Mouse (Mus musculus) layer of hippocampus, adult 9-11 months (tissue): ENCODE results near the gene Notch1.

Experiments
- DNase-seq: peaks from one replicate; pipeline ENCODE4 v3.0.0; 2022

Gene Notch1

DNA sequence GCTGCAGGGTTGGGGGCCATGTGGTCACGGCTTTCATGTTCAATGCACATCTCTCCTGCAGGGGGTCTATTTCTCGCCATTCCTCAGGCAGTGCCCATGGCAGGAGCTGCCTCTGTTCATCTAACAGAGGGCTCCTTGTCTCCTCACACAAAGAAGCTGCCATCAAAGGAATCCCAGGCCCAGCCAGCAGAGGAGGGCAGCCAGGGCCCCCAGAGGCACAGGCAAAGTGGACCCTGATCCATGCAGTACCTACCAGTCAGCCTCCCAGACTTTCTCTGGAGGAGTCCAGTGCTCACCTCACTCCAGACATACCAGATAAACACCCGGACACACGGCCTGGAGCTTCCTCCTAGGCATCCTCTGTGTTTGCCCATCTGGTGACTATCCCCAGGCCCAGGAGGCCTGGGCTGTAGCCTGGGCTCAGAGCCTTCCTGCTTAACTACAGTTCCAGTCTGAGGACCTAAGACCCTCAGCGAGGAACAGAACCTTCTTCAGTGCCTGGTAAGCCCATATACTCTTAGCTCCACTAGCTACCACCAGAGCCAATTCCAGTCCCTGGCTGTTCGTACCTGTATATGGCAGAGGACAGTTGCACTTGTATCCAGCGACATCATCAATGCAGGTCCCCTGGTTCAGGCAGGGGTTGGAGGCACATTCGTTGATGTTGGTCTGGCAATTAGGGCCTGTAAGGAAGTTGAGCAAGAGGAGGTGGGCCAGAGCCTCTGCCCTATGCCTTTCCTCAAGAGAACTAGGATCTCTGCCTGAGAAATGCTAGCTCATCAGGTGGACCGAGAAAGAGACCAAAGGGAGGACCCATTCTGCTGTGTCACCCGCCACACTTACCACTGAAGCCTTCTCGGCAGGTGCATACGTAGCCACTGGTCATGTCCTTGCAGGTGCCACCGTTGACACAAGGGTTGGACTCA is 40.7 kb downstream of the Notch1 start:
- DNase-seq: peak; percentile 35

DNA sequence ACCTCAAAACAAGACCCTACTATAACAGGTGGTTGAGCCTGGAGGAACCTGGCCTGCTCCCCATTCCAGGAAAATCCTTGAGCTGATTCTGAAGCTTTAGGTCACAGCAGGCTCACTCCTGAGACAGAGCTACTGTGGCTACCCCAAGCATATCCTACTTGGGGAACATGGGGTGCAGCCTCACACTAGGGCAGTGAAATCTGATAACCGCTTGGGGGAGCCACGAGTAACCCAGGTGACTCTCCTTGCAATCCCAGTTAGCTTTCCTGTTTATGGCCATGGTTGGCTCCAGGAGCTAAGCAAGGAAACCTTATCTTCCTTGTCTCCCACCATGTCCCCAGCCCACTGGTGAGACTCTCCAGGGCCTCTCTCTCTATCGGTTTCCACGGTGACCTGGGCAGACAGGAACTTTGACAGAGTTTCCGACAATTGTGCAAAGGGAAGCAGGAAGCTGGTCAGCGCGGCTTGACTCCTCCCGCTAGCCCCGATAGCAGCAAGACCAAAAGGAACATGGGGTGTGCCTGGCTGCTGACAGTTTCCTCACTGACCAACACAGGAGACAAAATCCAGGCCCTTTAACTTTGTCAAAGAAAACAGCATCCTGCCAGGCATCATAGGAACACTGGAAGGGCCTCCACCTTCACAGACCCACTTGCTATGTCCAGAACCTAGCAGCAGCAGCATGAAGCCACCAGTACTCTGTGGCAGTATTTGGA is 41.5 kb downstream of the Notch1 start:
- peak; percentile 46 for DNase-seq

DNA sequence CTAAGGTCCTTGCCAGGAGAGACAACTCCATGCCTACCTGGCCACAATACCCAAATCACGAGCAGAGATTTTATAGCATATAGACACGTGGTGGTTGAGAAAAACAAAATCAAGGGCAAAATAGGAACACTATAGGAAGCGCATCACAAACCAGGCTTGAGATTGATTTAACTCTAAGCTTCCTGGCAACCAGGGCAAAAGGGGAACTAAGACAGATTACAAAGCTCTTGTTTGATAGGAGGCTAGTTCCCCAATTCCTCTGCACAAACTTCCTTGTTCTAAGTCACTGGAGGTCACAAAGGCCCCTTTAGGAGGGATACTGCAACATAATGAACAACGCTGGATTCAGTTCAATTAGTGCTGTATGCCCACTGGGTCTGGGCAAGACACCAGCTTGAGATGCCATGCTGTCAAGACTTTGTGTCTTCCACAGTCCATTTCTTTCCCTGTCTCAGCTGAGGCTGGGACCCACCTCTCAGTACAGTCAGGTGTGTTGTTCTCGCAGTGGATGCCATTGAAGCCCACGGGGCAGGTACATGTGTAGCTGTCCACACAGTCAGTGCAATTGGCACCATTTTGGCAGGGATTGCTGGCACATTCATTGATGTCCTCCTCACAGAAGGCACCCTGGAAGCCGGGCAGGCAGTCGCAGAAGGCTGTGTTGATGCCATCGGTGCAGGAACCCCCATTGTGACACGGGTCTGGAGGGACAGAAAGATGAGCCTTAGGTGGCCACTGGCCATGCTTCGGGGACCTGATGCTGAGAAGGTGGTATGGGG is 44.0 kb downstream of the Notch1 start:
- no peak for DNase-seq

DNA sequence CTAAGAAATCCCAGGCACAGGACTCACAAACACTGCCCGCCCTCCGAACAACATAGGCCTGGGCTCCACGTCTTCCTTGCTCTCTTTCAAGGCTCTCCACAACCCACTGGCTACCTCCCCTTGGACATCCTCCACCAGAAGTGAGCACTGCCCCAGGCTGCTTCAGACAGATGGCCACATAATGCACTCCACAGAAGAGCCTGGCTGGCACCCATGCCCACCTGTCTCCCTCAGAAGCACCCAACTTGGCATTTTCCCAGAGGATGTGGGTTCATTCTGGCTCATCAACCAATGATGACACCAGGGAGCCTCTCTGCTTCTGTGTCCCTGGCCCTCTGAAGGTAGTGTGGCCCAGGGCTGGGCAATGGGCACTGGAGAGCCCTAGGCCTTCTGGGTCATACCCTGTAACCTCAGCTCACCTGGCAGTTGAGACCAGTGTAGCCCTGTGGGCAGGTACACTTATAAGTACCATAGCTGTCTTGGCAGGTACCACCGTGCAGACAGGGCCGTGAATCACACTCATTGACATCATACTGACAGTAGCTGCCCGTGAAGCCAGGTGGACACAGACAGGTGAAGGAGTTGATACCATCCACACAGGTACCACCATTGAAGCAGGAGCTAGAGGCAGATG is 44.7 kb downstream of the Notch1 start:
- DNase-seq: no peak

DNA sequence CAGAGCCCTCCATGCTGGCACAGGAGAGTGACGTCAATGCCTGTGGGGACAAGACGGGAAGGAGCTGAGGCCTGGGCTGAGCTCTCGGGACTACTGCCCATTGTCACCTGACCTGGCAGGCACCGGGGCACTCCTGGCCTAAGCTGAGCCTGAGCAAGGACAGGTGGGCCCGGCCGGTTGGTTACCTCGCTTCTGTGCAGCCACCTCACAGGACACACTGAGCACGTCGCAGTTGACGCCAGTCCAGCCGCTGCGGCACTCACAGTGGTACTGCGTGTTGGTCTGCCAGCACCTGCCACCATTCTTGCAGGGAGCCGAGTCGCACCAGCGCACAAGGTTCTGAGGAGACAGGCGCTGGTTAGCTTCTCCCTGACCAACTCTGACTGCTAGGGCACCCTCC is 45.5 kb downstream of the Notch1 start:
- DNase-seq: no peak

DNA sequence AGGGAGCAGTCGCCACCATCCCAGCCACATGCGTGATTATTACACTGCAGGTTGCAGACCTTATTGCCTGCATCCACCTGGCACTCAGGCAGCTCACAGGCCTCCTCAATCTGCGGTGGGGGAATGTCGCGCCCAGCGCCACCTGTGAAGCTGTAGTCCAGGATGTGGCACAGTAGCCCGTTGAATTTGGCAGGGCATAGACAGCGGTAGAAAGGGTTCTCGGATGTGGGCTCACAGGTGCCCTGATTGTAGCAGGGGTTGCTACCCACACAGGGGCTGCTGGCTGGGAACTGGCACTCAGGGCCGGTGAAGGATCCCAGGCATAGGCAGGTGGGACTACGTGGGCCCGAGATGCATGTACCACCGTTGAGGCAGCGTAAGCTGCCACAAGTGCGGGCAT is 48.1 kb downstream of the Notch1 start:
- no peak for DNase-seq

DNA sequence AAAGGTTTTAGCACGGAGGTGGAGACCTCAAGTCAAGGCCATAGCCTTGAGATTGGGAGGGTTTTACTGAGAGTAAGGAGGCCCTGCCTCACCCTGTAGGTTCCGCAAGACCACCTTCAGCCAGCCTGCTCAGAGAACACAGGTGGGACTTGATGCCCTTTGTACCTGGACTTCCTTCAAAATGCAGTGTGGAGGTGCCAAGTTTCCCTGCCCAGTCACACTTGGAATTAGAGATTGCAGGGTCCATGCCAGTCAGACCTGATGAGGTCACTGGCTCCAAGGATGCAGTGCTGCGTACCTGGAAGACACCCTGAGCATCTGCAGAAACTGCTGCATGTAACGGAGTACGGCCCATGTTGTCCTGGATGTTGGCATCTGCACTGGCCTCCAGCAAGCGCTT is 53.1 kb downstream of the Notch1 start:
- DNase-seq: no peak

DNA sequence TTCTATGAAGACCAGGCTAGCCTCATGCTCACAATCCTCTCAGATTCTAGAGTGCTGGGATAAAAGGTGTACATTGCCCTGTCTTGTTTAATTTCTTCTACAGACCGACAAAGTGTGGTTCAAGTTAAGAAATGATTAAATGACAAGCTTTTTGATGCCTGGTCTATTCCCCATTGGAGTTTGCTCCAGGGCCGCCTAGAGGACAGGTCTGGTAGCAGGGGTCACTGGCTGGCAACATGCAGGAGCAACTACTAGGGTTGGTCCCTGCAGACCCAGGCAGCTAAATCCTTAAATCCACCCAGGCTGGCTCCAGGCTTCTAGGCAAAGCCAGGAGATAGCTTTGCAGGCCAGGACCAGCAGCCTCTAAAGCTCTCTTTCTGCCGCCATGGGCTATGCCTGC is 53.5 kb downstream of the Notch1 start:
- DNase-seq: no peak

DNA sequence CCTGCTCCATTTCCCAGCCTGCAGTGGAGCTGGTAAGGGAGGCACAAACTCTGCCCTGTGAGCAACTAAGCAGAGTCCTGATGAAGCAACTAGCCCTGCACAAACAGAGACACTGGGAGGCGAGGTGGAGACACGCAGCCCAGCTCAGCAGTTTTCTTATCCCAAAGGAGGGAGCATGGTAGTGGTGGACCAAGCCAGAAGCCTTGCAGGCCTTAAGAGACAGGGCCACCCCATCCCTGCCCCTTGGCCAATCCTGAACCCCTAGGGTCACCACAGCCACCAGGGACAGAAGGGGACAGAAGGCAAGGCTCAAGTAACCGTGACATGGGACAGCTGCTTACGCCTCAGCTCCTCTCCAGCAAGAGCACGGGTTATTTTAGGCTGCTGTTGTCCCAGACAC is 54.8 kb downstream of the Notch1 start:
- no peak for DNase-seq

DNA sequence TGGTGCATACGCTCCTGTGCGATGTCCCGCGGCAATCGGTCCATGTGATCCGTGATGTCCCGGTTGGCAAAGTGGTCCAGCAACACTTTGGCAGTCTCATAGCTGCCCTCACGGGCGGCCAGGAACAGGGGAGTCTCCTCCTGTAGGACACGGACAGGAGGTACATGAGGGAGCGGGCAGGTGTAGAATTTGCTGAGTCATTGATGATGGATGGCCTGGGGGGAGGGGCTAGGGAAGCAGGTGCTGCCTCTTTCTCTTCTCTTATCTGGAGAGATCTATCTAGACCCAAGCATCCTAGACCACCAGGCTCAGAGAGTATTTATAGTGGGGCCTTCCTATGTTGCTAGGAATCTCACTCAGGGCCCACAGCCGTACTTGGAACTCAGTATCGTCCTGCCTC is 55.6 kb downstream of the Notch1 start:
- DNase-seq: no peak

DNA sequence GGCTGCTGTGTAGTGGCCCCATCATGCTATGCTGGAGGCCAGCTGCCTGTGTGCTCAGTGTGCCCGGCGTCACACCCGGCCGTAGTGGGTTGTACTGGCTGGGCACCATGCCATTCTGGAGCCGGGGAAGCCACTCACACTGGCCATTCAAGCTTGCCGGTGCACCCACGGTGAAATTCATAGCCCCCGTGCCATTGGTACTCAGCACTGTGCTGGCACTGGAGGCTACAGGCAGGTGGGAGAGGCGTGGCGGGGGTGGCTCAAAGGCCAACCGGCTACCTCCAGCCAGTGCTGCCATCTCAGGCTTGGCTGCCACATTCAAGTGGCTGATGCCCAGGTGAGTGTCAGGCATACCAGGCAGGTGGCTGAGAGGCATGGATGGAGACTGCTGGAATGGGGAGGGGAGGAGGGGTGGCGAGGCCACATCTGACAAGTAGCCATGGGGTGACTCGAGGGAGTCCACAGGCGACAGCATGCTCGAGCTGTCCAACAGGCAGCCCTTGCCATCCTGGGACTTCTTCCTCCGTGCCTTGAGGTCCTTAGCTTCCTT is 56.3 kb downstream of the Notch1 start:
- no peak for DNase-seq

DNA sequence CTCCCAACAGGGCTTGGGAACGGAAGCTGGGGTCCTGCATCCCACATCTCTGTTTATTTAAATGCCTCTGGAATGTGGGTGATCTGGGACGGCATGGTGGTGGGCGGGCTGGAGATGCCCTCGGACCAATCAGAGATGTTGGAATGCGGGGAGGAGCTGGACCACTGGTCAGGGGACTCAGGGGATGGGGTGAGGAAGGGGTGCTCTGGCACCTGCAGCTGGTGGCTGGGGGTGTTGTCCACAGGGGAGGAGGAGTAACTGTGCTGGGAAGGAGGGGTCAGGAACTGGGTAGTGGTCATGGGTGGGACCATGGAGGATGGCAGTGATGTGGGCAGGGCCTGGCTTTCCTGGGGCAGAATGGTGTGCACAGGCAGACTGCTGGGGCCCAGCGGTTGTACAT is 57.0 kb downstream of the Notch1 start:
- DNase-seq: no peak

DNA sequence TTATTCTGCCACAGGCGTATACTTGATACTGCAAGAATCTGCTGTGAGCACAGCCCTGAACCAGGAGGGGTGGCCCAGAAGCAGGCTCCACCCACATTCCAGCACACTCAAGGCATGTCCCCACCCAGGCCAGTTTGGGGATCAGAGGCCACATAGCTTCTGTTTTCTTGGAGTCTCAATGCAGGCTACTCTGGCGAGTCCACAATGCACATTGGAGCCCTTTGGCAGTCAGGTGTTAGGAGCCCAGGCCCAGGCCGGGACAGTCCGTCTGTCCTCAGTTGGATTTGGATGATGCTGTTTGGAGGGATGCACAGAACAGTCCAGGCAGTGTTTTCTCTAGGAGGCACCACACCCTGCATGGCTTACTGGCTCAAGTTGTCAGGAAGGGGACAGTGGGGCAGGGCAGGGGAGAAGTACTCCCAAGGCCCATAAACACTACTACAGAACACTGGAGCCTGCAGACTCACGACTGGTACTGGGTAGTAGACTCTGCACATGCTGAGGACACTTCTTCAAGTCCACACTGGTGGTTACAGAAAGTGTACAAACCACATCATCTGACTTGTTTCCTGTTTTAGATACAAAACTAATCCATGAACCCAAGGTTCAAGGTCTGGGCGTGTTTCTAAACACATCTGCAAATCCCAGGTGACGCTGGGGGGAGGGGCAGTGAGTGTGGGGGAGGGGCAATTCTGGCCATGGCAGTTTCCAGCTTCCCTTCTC is 57.9 kb downstream of the Notch1 start:
- DNase-seq: no peak

DNA sequence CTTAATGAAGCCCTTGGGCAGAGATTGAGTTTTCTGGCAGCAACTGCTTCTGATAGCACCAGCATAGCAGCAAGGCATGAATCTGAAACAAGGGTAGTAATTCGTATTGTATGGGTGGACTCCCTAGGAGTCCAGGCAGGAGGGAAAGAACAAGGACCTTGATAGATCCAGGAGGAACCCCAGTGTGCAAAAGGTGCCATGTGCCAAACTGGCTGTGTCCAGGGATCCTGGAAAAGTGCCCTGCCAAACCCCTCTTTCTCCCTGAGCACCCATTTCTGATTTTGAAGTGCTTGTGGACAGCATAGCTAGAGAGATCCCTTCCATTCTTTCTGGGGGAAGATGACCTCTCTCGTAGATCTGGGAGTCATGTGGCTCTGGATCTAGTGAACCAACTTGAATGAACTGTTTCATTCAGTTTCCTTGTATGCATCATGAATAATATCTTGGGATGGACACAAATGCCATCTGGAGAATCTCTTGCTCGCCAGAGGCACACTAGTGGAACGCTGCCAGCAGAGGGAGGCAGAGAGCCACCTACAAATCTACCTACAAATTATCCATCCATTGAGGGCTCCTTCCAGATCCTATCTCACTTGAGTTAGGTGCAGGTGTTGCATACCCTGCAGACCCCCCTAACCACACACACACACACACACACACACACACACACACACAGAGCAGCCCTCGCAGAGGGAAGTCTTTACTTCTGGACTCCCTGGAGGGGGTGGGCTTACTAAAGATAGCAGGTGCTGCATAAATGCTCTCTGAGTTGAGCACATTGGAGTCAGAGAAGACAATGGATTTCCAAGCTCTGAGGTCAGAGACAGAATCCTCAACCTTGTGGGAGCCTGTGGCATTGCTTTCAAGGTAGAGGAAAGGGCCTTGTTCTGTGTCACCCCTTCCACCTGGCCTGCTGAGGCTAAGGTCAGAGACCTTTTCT is 67.1 kb downstream of the Notch1 start:
- peak; percentile 75 for DNase-seq

DNA sequence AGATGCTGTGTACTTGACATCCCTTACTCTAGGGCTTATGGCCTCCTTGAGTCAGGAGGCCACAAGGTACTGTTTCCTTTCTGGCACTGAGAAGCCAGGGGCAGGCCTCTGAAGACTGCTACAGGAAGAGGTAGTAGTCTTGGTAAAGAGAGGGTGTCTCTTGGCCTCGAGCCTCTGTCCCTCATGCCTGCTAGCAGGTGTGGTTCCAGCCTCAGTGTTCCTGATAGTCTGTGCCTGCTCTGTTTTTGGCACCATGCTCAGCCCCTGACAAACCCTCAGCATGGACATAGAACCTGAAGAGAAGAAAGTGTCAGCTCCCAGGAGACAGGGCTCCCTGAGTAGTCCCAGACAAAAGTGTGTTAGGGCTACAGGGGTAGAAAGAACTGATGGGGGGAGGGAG is 69.0 kb downstream of the Notch1 start:
- DNase-seq: no peak

DNA sequence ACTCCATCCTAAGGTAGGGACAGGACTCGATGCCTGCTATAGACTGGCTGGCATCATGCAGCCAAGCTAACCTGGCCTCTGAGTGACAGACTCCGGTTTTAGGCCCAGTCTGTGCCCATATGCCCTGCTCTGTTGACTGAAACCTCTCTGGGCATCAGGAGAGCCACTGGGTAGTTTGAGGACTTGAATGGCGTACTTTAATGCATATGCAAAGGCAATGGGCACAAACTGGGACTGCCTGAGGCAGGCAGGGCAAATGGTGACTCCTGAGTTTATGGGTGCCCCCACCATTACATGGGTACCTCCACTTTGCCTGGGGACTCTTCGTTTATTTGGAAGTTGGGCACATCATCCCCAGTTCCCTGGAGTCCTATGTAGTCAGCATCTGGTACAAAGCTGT is 69.8 kb downstream of the Notch1 start:
- no peak for DNase-seq

DNA sequence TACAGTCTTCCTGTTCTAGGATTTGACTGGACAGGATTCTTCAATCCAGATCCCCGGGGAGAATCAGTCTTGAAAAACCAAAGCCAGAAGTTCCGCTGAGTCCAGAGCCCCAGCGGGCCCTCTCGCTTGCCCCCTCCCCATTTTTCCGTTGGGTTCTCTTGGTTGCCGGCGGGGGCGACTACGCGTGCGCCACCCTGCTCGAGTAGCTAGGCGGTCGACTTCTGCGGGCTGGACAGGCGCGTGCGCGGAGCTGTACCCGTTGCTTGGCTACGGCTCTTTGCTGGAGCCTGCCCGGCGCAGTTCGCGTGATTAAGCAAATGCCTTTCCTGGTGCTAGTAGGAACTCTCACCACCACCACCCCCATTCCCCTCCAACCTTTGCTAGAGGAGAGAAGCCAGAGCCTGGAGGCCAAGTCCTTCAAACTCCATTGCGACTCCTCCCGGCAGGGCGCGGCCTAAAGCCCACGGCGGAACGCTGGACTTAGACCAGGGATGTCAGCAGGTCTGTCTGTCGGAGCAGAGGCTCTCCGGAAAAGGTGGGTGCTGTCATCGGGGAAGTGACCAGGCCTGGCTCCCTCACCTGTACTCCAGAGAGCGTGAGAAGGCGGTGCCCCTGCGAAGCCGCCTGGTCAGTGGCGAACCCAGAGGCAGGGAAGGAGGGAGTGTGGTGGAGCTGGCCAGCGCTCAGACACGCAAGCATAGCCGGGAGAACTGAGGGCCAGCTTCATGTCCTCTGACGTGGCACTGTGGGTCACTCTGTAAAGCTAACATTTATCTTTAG is 70.6 kb downstream of the Notch1 start:
- peak; percentile 97 for DNase-seq

DNA sequence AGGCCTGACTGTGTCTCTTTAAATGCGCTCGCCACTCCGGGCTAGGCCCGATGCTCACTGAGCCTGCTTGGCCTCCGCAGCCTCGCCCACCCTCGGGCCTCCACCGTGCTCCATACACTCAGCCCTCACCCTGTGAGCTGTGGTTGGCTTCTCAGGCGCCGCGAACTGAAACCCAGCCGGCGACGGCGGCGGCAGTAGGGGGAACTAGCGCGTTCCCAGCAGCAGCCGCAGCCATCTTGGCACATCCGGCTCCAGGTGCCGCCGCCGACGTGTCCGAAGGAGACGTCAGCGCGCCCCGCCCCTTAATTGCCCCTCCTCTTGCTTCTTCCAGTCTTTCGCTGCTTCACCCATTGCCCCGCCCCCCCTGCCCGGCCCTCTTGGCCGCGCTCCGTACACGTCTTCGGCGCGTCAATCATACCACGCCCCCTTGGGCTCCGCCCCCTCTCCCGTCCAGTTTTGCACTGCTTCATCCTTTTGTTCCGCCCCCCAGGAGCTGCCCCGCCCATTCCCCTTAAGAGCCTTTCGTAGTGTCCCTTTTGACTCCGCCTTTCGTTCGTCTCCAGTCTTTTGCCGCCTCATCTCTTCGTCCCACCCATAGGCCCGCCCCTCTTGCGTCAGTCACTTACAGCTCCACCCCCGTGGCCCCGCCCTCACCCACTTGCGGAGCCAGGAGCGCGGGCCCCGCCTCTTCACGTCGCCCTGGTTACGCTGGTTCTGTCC is 71.4 kb downstream of the Notch1 start, which contains the start of gene Sec16a:
Sec16a (minus strand) TSS at position 271 of the 720 bp plus-strand sequence.
- peak; percentile 100 for DNase-seq

DNA sequence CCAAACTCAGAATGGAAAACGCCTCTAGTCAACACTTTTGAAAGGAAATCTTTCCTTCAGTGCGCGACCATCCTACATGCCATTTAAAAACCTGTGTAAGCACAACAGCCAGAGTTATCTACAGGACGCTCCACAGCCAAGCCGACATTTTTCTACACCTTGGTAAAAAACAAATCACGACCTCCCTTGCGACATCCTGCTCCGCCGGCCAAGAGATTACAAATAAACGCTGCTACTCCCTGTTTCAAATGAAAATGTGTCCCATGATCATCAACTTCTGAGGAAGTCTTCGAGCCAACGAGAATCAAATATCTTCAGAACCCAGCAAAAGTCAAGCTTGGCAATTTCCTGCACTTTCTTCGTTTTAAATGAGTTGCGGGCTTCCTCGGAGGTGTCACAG is 72.1 kb downstream of the Notch1 start:
- DNase-seq: no peak
